Mouse (Mus musculus) yolk sac, embryonic 10.5 days (tissue): ENCODE results near the gene Gad1.
A peak's percentile ranks its signal among the peaks of the same experiment; 100 is the strongest.

ENCODE experiments used
- DNase-seq: peaks from one replicate; pipeline ENCODE4 v3.0.0-alpha.2; 2017; ENCODE audit warnings: low spot score

Gene Gad1

DNA sequence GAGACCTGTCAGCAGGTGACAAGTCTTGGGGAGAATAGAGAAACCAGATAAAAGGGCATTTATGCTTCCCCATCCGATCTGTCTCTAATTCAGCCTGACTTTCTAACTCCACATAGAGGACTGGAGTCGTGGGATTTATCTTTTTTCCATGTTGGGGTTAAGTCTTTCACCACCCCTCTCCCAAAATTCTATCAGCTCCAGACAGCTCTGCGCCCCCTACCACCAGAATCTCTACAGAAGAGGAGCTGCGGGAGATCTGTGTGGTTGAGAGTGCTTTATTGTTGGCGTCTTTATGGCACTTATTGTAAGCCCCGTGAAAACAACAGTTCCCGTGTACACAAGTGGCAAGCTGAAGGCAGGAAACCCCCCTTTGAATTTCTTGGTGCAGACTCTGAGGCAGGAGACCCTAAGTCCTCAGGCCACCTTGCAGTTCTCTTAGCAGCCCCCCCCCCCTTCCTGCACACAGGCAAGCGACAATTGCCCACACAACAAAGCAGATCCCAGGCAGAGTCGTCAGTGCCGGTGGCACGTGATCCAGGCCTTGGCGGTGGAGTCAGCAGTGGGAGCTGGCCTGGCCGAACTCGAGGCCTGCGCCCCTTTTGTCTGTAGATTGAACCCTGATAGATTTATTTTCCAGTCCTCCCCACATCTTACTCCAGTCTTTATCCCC is 11.9 kb downstream of the Gad1 start:
- no peak for DNase-seq

DNA sequence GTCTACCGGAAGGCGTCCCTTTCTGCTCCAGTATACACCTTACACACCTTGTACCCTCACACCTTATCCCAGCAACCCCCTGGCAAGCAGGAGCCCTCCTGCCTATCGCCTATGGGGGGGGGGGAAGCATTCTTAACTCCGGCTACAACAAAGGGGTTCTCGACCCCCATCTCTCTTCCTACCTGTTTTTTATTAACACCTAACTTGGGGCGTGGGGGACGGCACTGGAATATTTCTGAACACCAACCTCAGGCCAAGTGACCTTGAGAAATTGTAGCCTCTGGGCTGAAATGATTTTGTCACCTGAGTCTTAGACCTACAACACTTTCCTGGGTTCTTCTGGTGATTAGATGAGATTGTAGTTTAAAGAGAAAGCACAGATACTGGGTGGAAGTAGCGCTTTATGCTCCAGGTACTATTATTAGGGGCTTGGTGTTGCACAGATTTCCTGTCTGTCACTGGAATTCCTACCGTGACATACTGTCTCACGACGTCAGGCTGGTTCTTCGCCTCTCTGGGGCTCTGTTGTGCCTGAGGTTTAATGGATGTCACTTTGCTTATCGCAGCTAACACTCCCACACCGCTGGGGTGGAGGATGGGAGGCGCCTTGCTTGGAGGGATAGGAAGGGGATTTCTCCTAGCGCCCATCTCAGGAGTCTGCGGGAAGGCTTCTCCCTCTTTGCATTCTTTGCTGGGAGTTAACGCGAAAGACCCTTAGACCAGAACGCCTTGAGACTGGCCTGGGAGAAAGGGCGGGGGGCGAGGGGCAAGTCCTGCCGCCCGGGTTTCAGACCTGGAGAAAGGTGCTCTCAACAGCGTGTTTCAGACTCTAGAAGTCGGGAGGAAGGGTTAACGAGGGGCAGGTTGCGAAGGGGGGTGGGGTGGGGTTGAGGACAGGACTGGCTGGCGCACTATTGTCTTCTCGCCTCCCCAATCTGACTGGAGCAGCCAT is 13.1 kb downstream of the Gad1 start:
- no peak for DNase-seq

DNA sequence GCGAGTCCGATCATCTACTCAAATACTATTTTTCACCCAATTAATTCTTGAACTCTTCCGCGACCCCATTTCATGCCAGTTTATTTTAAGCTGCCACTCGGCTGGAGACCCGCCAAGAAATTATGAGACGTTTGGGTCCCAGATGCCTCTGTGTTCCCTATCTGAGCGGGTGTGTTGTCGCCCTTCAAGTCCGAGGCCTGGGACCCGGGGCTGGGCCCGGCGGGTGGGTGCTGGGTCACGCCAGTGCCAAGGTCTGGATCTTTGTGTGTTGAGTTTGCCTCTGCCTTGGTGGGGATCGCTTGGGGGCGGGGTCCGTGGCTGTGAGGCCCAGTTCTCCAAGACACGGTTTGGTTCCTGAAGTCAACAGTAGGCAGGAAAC is 13.7 kb downstream of the Gad1 start:
- no peak for DNase-seq

DNA sequence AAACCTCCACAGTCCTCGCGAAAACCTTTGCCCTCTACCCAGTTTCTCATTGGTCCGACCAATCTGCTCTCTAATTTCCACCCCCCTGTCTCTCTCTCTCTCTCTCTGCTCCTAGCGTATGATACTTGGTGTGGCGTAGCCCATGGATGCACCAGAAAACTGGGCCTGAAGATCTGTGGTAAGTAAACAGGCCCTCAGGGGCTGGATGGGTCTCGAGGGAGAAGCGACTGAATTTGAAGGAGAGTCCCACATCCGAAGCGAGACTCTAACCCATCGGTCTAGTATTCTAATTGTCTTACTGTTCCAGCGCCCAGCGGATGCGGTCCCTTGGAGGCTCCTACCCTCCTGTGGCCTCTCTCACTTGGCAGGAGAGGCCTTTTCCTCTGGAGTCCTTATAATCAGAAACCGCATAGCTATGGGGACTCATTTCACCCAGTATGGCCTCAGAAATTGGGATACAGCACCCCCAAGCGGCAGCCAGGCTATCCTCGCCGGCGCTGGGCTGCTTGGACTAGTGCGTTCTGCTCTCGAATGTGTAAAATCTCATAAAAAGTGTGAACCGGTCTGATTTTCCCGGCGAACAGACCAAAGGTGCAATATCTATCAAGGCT is 14.3 kb downstream of the Gad1 start:
- DNase-seq: no peak

DNA sequence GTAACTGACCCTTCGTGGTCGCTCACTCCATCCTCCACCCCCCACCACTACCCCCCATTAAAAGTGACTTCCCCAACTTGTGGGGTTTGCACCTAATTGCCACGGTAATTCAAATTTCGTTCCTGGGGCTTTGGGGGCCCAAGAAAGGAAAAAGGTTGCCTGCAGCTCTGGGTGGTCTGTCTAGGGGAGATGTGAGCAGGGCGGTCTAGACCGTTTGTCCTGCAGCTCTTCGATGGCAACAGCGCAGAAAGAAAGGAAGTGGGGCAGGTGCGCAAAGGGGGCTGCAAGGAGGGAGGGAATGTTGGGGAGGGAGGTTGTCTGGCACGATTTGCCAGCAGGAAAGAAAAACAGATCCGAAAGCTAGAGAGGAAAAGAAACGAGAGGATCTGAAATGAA is 14.8 kb downstream of the Gad1 start:
- no peak for DNase-seq

DNA sequence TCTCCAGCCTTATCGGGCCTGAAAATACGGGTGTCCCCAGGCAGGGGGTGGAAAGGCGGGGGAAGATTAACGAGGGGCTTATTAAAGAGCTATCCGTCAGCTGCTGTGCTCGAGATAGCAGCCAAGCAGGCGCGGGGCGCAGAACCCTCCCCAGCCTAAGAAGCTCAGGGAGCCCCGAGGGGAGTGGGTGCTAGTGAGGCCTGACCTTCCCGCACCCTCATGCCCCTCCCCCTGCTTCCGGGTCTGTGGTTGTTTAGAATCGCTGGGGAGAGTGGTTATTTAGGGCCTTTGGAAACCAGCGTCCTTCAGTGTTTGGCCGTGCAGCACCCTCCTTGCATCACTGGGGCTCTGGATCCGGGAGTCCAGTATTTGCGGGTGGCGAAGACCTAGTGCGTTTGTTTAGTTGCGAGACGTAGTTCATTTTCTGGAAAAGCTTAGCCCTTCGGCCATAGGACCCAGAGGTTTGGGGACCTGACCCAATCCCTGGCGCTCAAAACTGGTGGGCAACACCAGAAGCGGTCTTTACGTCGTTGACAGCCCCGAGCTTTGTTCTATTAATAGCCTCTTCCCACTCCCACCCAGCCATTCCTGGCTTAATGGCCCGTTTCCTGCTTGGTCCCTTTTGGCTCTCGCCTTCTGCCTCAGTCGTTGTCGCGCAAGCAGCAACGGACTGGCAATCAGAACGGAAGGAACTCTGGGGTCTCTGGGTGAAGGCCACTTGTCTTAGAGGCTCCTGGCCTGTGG is 15.5 kb downstream of the Gad1 start:
- no peak for DNase-seq

DNA sequence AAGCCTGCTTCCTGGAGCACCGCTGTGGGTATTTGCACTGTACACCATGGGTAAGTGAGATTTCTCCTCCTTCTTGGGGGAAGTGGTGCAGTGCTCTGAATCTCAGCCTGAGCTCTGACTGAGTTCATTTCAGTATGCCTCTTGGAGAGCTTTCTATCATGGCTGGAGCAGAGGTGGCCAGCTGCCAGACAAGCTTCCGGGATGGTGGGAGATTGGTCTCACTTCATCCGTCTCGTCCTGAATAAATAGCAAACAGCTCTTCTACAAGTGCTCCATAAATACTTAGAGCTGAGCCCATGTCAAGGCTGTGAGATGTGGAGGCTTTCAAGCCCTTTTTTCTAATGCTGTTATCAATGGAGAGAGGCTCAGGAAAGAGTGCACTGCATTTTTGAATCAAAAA is 18.8 kb downstream of the Gad1 start:
- DNase-seq: no peak

DNA sequence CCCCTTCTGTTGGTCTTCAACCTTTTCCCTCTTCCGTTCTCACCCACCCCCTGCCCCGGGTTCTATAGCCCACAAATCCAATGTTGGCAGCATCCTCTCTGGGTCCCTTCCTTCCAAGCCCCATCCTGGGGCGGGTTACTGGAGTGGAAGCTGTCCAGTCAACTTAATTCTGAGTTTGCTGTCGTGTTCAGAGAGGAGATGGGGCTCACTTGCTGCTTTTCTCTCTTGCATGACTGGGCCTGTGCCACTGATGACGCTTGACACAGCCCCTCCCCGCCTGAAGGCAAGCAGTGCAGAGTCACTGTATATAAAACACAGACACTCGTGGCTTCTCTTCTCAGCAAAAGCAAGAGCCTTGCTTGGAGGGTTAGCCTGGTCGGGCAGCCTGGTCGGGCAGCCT is 19.4 kb downstream of the Gad1 start:
- no peak for DNase-seq

DNA sequence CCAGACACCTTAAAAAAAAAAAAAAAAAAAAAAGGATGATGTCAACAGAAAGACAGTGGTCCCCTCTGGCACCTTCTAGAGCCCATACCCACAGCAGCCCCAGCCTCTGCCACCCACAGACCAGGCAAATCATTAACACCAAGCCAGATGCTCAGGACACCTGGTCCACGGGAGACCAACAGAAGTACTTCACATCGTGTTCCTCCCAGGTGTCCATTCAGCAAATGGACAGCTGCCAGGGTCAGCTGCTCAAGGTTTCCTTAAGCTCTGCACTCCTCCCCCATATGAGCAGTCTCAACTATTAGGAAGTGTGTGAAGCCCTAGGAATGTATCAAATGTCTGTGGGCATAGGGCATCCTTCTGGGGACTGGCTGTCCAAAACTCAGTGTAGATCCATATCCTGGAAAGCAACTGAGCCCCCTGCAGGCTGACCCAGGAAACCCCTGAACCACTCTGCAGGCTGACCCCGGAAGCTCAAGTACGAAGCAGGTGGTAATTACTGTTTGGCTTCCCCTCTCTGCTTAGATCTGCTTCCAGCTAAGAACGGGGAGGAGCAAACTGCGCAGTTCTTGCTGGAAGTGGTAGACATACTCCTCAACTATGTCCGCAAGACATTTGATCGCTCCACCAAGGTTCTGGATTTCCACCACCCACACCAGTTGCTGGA is 20.8 kb downstream of the Gad1 start:
- no peak for DNase-seq

DNA sequence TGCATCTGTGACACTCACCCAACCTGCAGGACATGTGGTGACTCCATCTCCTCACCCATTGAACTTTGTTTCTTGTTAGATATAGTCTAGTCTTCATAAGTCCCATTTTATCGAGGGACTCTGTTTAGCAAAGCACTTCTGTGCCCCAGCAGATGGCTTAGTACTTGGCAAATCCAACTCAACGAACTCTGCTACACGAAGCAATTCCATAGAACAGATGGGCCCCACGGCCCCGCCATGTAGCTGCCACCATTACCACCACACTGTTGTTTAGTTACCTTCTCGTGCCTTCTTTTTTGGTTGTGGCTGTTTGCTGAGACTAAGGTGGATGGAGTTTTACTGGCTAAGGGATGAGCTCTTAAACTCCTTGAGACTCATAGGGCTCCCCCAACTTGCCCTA is 35.3 kb downstream of the Gad1 start:
- DNase-seq: no peak

DNA sequence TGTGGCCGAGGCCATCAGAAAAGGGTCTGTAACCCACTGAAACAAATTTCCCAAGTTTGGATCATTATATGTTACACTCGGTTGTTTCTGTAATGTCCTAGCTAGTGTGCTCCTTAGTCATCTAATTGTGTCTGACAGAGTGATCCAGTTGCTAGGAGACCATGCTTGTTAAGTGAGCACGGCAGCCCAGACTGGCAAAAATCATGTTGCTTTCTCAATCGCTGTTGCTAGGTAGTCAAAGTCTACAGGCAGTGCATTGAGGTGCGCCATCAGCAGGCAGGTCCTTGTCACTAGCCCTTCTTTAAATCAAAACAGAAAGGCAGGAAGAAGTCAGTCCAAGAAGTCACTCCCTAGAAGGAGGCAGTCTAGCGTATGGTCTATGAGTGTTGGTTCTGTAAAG is 39.6 kb downstream of the Gad1 start:
- no peak for DNase-seq

DNA sequence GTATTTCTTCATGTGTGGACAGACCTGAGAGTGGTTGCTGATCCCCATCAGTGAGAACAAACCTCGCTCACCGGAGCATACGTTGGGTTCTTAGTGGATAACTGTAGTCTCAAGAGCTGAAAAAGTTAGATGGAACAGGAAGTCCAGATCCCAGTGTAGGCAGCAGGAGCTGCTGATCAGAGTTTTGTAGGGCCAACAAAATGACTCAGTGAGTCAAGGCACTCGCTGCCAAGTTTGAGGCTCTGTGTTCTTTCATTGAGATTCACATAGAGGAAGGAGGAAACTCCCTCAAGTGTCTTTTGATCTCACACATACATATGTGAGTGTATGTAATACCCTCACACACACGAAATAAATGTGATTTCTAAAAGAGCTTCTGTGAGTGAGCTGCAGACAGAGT is 40.8 kb downstream of the Gad1 start:
- no peak for DNase-seq

DNA sequence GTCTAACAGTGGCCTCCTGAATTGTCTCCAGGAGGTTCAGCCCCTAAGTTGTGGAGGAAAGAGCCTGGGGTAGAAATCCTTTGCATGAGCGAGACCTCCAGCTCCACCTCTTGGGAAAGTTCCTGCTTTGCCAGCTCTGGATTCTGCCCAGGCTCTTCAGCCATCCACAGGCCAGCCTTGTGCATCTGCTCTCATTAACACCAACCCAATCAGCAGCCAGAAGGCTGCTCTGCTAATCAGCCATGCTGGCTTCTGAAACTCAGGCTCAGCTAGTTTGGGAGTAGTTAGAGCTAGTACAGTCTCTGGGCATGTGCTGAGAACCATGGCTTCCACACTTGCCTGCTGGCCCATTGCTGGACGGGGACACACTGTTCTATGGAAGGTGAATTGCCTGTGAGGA is 43.0 kb downstream of the Gad1 start:
- no peak for DNase-seq

DNA sequence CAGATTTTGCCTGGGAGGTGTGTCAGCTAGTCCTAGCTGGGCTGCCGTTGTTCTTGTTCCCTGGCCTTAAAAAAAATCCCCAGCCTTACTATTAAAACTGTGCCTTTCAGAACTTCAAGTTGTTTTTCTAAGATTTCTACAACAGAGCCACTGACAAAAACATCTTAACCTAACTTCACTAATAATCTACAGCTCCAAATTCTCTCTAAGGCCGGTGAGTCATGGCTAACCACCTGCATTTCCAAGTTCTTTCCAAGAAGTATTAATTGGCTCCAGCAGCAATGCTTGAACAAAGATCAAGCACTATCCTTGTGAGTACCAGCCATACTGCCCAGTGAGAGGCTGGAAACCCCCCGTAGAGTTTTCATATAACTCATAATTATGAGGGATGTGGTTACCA is 56.9 kb downstream of the Gad1 start:
- no peak for DNase-seq

DNA sequence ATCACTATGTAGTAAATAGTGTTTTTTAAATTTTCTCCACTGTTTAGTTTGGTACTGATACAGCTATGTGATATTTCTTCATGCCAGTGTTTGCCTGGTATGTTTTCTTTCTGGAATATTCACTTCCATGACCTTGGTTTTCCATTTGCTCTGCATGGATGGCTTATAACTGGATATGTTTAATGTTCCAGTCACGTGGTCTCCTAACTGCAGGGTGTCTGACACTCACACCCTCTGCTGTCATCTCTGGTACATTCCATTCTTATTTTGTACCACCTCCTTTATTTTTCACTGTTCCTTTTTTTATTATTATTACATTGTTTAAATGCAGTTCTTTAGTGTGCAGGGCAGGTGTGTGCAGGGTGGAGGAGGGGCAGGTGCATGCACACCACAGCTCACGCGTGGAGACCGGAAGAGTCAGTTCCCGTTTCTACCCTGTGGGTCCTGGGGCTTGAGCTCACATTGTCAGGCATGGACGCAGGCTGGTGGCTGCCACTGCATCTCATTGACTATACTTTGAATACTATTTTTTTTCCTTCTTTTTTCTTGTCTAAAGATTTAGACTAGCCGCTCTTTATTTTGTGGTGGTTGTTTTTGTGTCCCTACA is 62.0 kb downstream of the Gad1 start:
- no peak for DNase-seq

DNA sequence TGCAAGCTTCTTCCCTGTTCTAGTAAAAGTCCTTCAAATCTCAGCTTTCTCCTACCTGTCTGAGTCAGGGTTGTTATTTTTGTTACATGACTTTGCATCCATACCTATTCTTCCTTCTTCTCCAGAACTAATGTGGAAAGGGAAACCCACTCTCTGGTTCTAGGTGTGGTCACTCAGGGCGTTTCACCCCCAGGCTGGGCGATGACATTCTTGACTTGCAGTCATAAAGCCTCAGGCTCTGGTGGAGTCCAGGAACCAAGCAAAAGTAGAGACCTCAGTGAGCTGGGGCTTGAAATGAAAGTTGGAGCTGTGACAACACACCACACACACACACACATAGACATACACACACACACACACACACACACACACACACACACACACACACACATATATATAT is 63.2 kb downstream of the Gad1 start:
- DNase-seq: no peak

DNA sequence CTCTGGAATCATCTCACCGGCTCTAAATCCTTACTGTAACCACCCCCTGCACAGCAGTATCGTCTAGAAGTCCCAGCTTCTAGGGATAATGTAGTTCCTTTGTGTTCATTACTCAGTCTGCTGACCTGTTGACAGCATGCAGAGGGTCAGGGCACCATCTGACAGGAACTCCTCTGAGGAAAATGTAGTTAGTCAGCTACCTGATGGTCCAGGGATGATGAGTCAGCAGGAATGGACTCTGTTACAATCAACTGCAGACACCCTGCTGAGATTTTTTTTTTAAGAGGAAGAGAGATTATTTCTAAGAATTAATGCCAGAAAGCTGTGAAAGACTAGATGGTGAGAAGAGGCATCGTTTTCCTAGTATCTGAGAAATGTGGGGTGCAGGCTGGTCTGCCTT is 63.7 kb downstream of the Gad1 start:
- peak; percentile 28 for DNase-seq

DNA sequence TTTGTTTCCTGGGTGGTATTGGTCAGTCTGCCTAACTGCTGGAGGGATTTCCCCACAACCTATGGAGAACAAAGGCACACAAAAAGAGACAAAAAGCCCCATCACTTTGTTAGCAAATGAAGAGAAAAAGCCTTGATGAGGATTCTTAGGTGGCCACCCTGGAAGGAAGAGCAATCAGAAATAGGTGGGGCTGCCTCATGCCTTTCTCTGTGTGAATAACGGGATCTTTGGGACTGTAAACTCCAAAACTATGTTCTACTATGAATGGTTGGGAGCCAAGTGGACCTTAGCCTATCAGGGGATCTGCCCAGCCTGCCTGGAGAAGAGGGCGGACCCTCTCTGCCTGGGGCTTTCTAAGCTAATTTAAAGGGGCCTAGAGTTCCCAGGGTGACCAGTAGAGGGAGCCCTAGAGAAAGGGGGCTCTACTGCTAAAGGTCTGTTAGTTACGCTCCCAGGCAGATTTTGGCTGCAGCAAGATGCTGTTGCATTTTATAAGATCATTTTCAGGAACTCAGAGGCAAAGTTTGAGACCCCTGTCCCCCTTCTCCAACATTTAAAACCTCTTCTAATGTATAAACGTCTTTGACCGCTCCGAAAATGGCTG is 66.5 kb downstream of the Gad1 start:
- no peak for DNase-seq

DNA sequence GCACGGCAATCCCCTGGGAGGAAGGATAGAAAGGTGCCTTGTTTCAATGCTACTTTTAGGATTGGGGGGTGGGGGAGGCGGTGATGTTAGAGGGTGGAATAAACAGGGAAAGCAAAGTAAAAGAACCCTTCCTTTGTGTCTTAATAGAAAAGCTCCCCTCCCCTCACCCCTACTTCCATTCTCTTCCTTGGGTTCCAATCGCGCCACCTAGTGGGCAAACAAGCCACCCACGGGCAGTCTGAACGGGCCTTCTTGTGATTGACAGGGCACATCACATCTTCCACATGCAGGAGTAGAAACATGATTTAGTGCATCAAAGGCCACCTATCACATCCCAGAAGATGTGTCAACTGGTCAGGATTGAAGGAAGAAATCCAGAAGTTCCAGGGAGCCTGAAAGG is 67.4 kb downstream of the Gad1 start:
- no peak for DNase-seq

DNA sequence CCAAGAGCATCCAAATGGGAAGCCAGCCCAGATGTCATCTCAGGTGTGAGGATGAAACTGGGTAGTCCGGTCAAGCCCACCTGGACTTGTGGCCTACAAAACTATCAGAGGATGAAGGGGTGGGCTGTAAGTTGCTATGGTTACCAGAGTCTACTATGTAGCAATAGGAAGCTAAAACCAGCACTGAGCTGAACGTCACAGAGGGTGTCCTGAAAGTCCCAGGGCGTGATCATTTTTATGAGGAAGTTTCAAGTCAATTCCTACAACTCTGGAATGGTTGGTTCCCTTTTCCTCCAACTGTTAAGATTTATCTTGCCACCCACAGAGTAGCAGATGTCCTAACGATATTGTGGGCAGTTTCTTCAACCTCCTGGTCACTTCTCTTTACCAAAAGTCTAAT is 69.4 kb downstream of the Gad1 start:
- no peak for DNase-seq

DNA sequence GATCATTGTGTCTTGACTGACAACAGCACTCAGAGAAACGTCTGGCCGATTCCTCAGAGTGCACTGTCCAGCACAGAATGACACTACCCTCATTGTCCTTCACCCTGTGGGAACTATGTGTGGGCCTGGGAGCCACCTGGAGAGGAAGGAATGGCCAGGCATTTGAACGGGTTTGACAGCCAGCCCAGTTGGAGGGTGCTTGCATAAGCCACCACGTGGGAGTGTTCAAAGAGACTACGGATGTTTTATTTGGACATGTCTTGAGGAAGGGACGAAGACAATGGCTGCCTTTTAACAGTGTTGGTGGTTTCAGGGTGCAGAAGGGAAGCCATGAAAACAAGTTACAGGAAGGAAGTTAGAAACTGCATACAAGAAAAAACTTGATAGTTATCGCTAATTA is 72.9 kb downstream of the Gad1 start:
- no peak for DNase-seq
